9 mouse cellular contexts compared by ENCODE assay signal in the genomic region with DNA sequence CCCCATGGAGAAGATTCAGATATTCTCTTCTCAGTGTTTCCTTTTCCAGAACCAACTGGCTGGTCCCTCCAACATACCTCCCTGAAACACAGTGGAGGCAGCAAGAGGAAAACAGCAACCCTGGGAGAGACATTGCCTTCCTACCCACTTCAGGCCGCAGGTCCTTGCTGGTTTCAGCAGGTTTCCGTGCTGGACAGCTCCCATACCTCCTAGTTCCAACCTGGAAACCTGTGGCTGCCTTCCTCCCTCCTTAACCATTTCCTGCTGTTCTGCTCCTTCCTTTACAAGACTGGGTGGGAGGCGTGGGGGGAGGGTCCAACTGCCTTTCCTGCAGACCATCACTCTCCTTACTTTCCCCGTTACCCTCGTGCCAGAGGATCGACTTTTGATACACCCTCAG. TPM values are rescaled to one million over a fixed set of nuclear protein-coding genes. Genes with fewer than 3 reads are reported as not detected.
DNase-seq lines count a peak whose midpoint lies in the region; ATAC-seq and TF ChIP-seq lines count a peak whose summit lies in the region.
"Had no signal": no experiment of that assay in that cellular context is flagged by ENCODE, and none has a peak within 500 bp of the region (broad histone marks: within the 10 kb centered on the region; RNA-seq: fewer than 3 reads in every experiment).

No protein-coding gene starts in this region.

- 15% methylated on average over 6 of the region's 6 CpGs for WGBS in forebrain, embryonic 10.5 days
- 45% methylated on average over 6 of the region's 6 CpGs for WGBS in forebrain, postnatal 0 days
- WGBS in midbrain, embryonic 10.5 days: 18% methylated on average over 6 of the region's 6 CpGs
- WGBS in midbrain, embryonic 16.5 days: 32% methylated on average over 6 of the region's 6 CpGs

- H3K27me3 ChIP-seq in forebrain, embryonic 10.5 days (ENCODE audit: poor library complexity, severe bottlenecking): no peaks in the 10 kb centered on the region
- H3K27me3 ChIP-seq in forebrain, postnatal 0 days (ENCODE audit: insufficient read depth, low read length): no peaks in the 10 kb centered on the region
- H3K27me3 ChIP-seq in midbrain, embryonic 10.5 days (ENCODE audit: low read depth, poor library complexity, severe bottlenecking): no peaks in the 10 kb centered on the region
- no peaks in the 10 kb centered on the region for H3K27me3 ChIP-seq in midbrain, embryonic 16.5 days (ENCODE audit: control insufficient read depth, insufficient read depth, low read depth, low read length)

- DNase-seq in forebrain, embryonic 10.5 days (ENCODE audit: extremely low spot score, low spot score): peak; percentile 34
- DNase-seq in forebrain, postnatal 0 days: no peak
- DNase-seq in midbrain, embryonic 10.5 days (ENCODE audit: low spot score): peak; percentile 31
- DNase-seq in embryo, embryonic 11.5 days (ENCODE audit: low read depth, low spot score): peak; percentile 64
- DNase-seq in spleen, adult 18-20 months: no peak
- DNase-seq in heart, postnatal 25 days (ENCODE audit: low spot score): no peak
- DNase-seq: cerebellum, adult 18-20 months had no signal

- H3K36me3 ChIP-seq in forebrain, embryonic 10.5 days (replicated peaks): no peaks in the 10 kb centered on the region
- no peaks in the 10 kb centered on the region for H3K36me3 ChIP-seq in forebrain, postnatal 0 days (ENCODE audit: insufficient read depth)
- no peaks in the 10 kb centered on the region for H3K36me3 ChIP-seq in midbrain, embryonic 10.5 days
- H3K36me3 ChIP-seq in midbrain, embryonic 16.5 days (ENCODE audit: control insufficient read depth, insufficient read depth, low read length): no peaks in the 10 kb centered on the region

- no peak for TF ChIP-seq CTCF in forebrain, postnatal 0 days (IDR thresholded peaks at IDR 0.05; ENCODE audit: low read depth)

- no peak for ATAC-seq in forebrain, postnatal 0 days
- no peak for ATAC-seq in midbrain, embryonic 16.5 days
- ATAC-seq in megakaryocyte-erythroid progenitor cell, adult 5-6 weeks (replicated peaks; ENCODE audit: low FRiP score, low TSS enrichment, poor library complexity, severe bottlenecking): 0 out of 2 replicates have a peak, but pooled peaks have one; percentile 33

- peaks cover 38% of the 10 kb centered on the region for H3K4me1 ChIP-seq in forebrain, embryonic 10.5 days
- H3K4me1 ChIP-seq in forebrain, postnatal 0 days (ENCODE audit: insufficient read depth): peaks cover 11% of the 10 kb centered on the region
- H3K4me1 ChIP-seq in midbrain, embryonic 10.5 days: peaks cover 38% of the 10 kb centered on the region
- H3K4me1 ChIP-seq in midbrain, embryonic 16.5 days (ENCODE audit: control insufficient read depth, insufficient read depth, low read length): peaks cover 12% of the 10 kb centered on the region

- no peak overlapping the region for H3K4me3 ChIP-seq in forebrain, embryonic 10.5 days
- H3K4me3 ChIP-seq in forebrain, postnatal 0 days (ENCODE audit: low read depth, low read length): no peak overlapping the region
- H3K4me3 ChIP-seq in midbrain, embryonic 10.5 days: no peak overlapping the region
- H3K4me3 ChIP-seq in midbrain, embryonic 16.5 days (ENCODE audit: low read depth, low read length): no peak overlapping the region

- H3K4me2 ChIP-seq in forebrain, postnatal 0 days (ENCODE audit: low read depth): no peak overlapping the region
- H3K4me2 ChIP-seq in midbrain, embryonic 16.5 days (ENCODE audit: low read length): no peak overlapping the region

- intact Hi-C loops in heart, postnatal 25 days (cut with DNase I): loop anchor here (2.0 to 5.0 kb wide), 2 partner anchors 18 to 33 kb away; no protein-coding TSS in a partner anchor

- H3K9ac ChIP-seq in forebrain, postnatal 0 days: no peak overlapping the region
- no peak overlapping the region for H3K9ac ChIP-seq in midbrain, embryonic 16.5 days (ENCODE audit: low read depth, low read length)

- no peaks in the 10 kb centered on the region for H3K9me3 ChIP-seq in forebrain, embryonic 10.5 days
- H3K9me3 ChIP-seq in forebrain, postnatal 0 days (ENCODE audit: low read length): no peaks in the 10 kb centered on the region
- H3K9me3 ChIP-seq in midbrain, embryonic 10.5 days (replicated peaks): no peaks in the 10 kb centered on the region
- H3K9me3 ChIP-seq in midbrain, embryonic 16.5 days (replicated peaks; ENCODE audit: control insufficient read depth, low read length, poor library complexity, severe bottlenecking): no peaks in the 10 kb centered on the region

- no peak overlapping the region for H3K27ac ChIP-seq in forebrain, embryonic 10.5 days
- H3K27ac ChIP-seq in forebrain, postnatal 0 days (ENCODE audit: low read depth, low read length): no peak overlapping the region
- no peak overlapping the region for H3K27ac ChIP-seq in midbrain, embryonic 10.5 days (replicated peaks)
- H3K27ac ChIP-seq in midbrain, embryonic 16.5 days (ENCODE audit: low read length): no peak overlapping the region

RNA-seq across cellular contexts. Expression of gene Nav1, which starts 27.7 kb away (rescaled TPM):
- 25.3 and 28.4 TPM in 2 replicates for polyA plus RNA-seq in forebrain, embryonic 10.5 days (2016; fragmentation: Nextera tagmentation; extraction: Ambion mirVana)
- total RNA-seq in forebrain, postnatal 0 days (2014; rRNA removed): 67.9 and 85.8 TPM in 2 replicates
- polyA plus RNA-seq in forebrain, postnatal 0 days (2015; fragmentation: Nextera tagmentation; extraction: Ambion mirVana): 19.7 and 35.5 TPM in 2 replicates
- polyA plus RNA-seq in midbrain, embryonic 10.5 days (2016; fragmentation: Nextera tagmentation; extraction: Ambion mirVana): 14.5 and 16.5 TPM in 2 replicates
- 53.9 and 57.1 TPM in 2 replicates for polyA plus RNA-seq in midbrain, embryonic 16.5 days (2015; fragmentation: Nextera tagmentation; extraction: Ambion mirVana)
- 0.79 and 3.6 TPM in 2 replicates for total RNA-seq in megakaryocyte-erythroid progenitor cell, adult 5-6 weeks (2014; fragmentation: Nextera tagmentation)
- total RNA-seq in megakaryocyte-erythroid progenitor cell, adult 5-6 weeks (2017): 0.30 and 0.47 TPM in 2 replicates
- 10 to 100 TPM; 19.6 to 19.8 TPM for total RNA-seq in heart, postnatal 25 days (2021)

Comparison
In these comparisons a context has a peak if more than half of its experiments do, and no peak if none do; other contexts are left out.
1. DNase-seq: peak in forebrain, embryonic 10.5 days (single experiment), midbrain, embryonic 10.5 days (single experiment) and embryo, embryonic 11.5 days (single experiment); none in forebrain, postnatal 0 days (single experiment), spleen, adult 18-20 months (0 of 2) and heart, postnatal 25 days (single experiment).